Mouse (Mus musculus): ENCODE data around the gene Slc5a4a. TPM values are rescaled to one million over a fixed set of nuclear protein-coding genes. Genes with fewer than 3 reads are reported as not detected.

The Slc5a4a gene
- polyA plus RNA-seq, 1 experiment from 2014 or later = 0.31 TPM

DNA sequence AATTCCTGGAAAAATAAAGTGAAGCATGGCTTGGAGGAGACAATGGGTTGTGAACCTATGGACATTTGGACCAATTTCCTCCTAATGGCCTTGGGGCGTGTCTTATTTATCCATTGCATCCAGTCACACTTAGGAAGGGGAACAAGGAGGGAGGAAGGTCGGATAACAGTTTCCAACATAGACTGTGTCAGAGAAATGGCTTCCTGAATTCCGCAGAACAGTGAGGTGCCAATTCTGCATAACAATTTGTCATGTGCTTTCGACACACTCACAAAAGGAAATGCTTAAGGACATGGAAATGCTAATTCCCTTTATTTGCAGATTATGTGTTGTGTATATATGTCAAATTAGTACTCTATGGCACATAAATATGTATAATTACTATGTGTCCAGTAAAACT, 38.0 kb downstream of the Slc5a4a start:
- ATAC-seq = no peak
- no peaks in the 10 kb centered on the region for H3K27me3 ChIP-seq (replicated peaks; ENCODE audit: control insufficient read depth, insufficient read depth, low read length)
- H3K4me3 ChIP-seq (ENCODE audit: low read depth, low read length) = no peak overlapping the region
- H3K9me3 ChIP-seq (ENCODE audit: control insufficient read depth) = no peaks in the 10 kb centered on the region
- H3K4me1 ChIP-seq (replicated peaks; ENCODE audit: control insufficient read depth, insufficient read depth, low read length) = no peaks in the 10 kb centered on the region
- WGBS = 78% methylated on average over 4 of the region's 4 CpGs
- H3K4me2 ChIP-seq (replicated peaks; ENCODE audit: low read depth) = no peak overlapping the region
- TF ChIP-seq CTCF (IDR thresholded peaks at IDR 0.05; ENCODE audit: low read depth) = no peak
- H3K27ac ChIP-seq (ENCODE audit: low read depth, low read length) = no peak overlapping the region
- H3K36me3 ChIP-seq (ENCODE audit: control insufficient read depth, insufficient read depth) = no peaks in the 10 kb centered on the region
- no peak overlapping the region for H3K9ac ChIP-seq (ENCODE audit: low read depth, low read length)

DNA sequence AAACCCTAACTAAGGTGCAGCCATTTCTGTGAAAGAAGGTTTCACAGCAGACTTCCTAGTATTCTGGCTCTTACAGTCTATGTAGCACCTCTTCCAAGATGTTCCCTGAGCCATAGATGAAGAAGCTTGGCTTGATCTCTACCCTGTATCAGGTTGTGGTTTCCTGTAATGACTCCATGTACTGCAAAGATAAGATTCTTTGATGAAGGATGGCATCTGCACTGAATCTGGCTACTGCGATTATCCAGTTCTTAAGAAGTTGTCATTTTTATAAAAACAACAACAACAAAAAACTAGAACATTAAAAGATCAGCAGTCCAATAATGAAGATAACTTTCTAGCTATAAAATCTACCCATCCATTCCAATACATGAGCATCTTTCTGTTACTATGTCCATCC, 40.8 kb downstream of the Slc5a4a start:
- no peaks in the 10 kb centered on the region for H3K4me1 ChIP-seq (replicated peaks; ENCODE audit: control insufficient read depth, insufficient read depth, low read length)
- no peaks in the 10 kb centered on the region for H3K27me3 ChIP-seq (replicated peaks; ENCODE audit: control insufficient read depth, insufficient read depth, low read length)
- no peak overlapping the region for H3K4me2 ChIP-seq (replicated peaks; ENCODE audit: low read depth)
- no peak overlapping the region for H3K27ac ChIP-seq (ENCODE audit: low read depth, low read length)
- no peak for TF ChIP-seq CTCF (IDR thresholded peaks at IDR 0.05; ENCODE audit: low read depth)
- H3K9me3 ChIP-seq (ENCODE audit: control insufficient read depth) = no peaks in the 10 kb centered on the region
- no peak for ATAC-seq
- H3K4me3 ChIP-seq (ENCODE audit: low read depth, low read length) = no peak overlapping the region
- H3K9ac ChIP-seq (ENCODE audit: low read depth, low read length) = no peak overlapping the region
- no peaks in the 10 kb centered on the region for H3K36me3 ChIP-seq (ENCODE audit: control insufficient read depth, insufficient read depth)
- WGBS = 94% methylated on average over 1 of the region's 1 CpGs

DNA sequence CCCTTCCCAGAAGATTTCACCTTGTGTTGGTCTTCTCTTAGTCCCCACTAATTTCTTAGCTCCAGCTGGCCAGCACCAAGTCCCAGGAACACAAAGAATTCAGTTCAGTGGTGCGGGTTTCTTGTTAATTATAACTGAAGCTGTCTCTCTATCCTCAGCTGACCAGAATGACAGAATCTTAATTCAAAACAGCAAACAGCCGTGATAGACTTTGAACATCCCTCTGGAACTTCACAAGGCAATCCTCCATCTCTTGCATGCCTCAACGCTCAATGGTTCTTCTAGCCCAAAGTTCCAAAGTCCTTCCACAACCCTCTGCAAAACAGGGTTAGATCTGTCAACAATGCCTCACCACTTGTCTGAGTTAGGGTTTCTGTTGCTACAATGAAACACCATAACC, 54.2 kb downstream of the Slc5a4a start:
- WGBS = 84% methylated on average over 3 of the region's 3 CpGs
- ATAC-seq = no peak
- Histone ChIP-seq H3K4me3 (ENCODE audit: low read depth, low read length) (no peak overlapping the region), H3K9ac (ENCODE audit: low read depth, low read length) (no peak overlapping the region), H3K9me3 (ENCODE audit: control insufficient read depth) (no peaks in the 10 kb centered on the region), H3K27ac (ENCODE audit: low read depth, low read length) (no peak overlapping the region), H3K4me2 (replicated peaks; ENCODE audit: low read depth) (no peak overlapping the region), H3K36me3 (ENCODE audit: control insufficient read depth, insufficient read depth) (no peaks in the 10 kb centered on the region), H3K27me3 (replicated peaks; ENCODE audit: control insufficient read depth, insufficient read depth, low read length) (no peaks in the 10 kb centered on the region), H3K4me1 (replicated peaks; ENCODE audit: control insufficient read depth, insufficient read depth, low read length) (no peaks in the 10 kb centered on the region)
- TF ChIP-seq CTCF (IDR thresholded peaks at IDR 0.05; ENCODE audit: low read depth) = no peak

- TF ChIP-seq CTCF (IDR thresholded peaks at IDR 0.05; ENCODE audit: low read depth) = peak; percentile 85
- 17% methylated on average over 7 of the region's 7 CpGs for WGBS
Observed at GRCm38 (mm10) chr10:76201978-76202377, 54.7 kb downstream of the Slc5a4a start.

GRCm38 (mm10) chr10:76203798-76204283, 56.6 kb downstream of the Slc5a4a start:
- no peak for ATAC-seq
- Histone ChIP-seq H3K4me2 (replicated peaks; ENCODE audit: low read depth) (peak overlapping the region; percentile 68), H3K4me1 (replicated peaks; ENCODE audit: control insufficient read depth, insufficient read depth, low read length) (no peaks in the 10 kb centered on the region), H3K4me3 (ENCODE audit: low read depth, low read length) (peak overlapping the region; percentile 38), H3K9ac (ENCODE audit: low read depth, low read length) (peak overlapping the region; percentile 34; the same call in 1 of the 2 replicates), H3K27me3 (replicated peaks; ENCODE audit: control insufficient read depth, insufficient read depth, low read length) (no peaks in the 10 kb centered on the region), H3K9me3 (ENCODE audit: control insufficient read depth) (no peaks in the 10 kb centered on the region), H3K27ac (ENCODE audit: low read depth, low read length) (no peak overlapping the region), H3K36me3 (ENCODE audit: control insufficient read depth, insufficient read depth) (peaks cover 10% of the 10 kb centered on the region)
- WGBS = 22% methylated on average over 17 of the region's 18 CpGs
- peak; percentile 71 for TF ChIP-seq CTCF (IDR thresholded peaks at IDR 0.05; ENCODE audit: low read depth)

More at GRCm38 (mm10) chr10:76201978-76202377, 54.7 kb downstream of the Slc5a4a start:
- H3K4me2 ChIP-seq (replicated peaks; ENCODE audit: low read depth) = no peak overlapping the region
- H3K4me3 ChIP-seq (ENCODE audit: low read depth, low read length) = no peak overlapping the region
- H3K27me3 ChIP-seq (replicated peaks; ENCODE audit: control insufficient read depth, insufficient read depth, low read length) = no peaks in the 10 kb centered on the region
- H3K4me1 ChIP-seq (replicated peaks; ENCODE audit: control insufficient read depth, insufficient read depth, low read length) = no peaks in the 10 kb centered on the region
- ATAC-seq = no peak
- H3K9ac ChIP-seq (ENCODE audit: low read depth, low read length) = no peak overlapping the region
- no peak overlapping the region for H3K27ac ChIP-seq (ENCODE audit: low read depth, low read length)
- H3K36me3 ChIP-seq (ENCODE audit: control insufficient read depth, insufficient read depth) = no peaks in the 10 kb centered on the region
- no peaks in the 10 kb centered on the region for H3K9me3 ChIP-seq (ENCODE audit: control insufficient read depth)

DNA sequence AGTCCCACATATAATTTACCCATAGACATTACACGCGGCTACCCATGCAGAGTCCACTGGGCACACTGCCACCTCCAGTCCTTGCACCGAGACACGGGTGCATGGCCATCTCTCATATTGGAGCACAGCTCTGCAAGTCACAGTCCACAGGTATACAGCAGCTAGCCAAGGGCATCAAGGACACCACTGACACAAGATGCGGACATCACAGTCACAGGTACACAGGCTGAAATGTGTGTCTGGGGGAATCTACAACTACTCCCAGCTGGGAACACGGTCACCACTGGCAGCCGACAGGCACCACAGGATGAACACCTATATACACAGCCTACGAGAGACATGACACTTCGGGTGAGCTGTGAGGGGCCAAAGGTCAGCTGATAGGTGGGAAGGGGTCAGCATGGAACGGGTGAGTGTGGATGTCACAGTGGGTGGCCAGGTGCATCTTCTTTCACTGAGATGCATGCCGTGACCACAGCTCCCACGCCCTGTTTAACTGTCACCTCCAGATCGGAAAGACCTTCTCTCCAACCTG, 60.1 kb downstream of the Slc5a4a start:
- Histone ChIP-seq H3K4me3 (ENCODE audit: low read depth, low read length) (no peak overlapping the region), H3K9ac (ENCODE audit: low read depth, low read length) (no peak overlapping the region), H3K27me3 (replicated peaks; ENCODE audit: control insufficient read depth, insufficient read depth, low read length) (no peaks in the 10 kb centered on the region), H3K4me1 (replicated peaks; ENCODE audit: control insufficient read depth, insufficient read depth, low read length) (no peaks in the 10 kb centered on the region), H3K9me3 (ENCODE audit: control insufficient read depth) (no peaks in the 10 kb centered on the region), H3K4me2 (replicated peaks; ENCODE audit: low read depth) (no peak overlapping the region), H3K27ac (ENCODE audit: low read depth, low read length) (no peak overlapping the region), H3K36me3 (ENCODE audit: control insufficient read depth, insufficient read depth) (peaks cover 15% of the 10 kb centered on the region)
- no peak for ATAC-seq
- no peak for TF ChIP-seq CTCF (IDR thresholded peaks at IDR 0.05; ENCODE audit: low read depth)
- 89% methylated on average over 13 of the region's 13 CpGs for WGBS
